Mouse (Mus musculus): ENCODE data around the gene Pgc.

The Pgc gene

DNA sequence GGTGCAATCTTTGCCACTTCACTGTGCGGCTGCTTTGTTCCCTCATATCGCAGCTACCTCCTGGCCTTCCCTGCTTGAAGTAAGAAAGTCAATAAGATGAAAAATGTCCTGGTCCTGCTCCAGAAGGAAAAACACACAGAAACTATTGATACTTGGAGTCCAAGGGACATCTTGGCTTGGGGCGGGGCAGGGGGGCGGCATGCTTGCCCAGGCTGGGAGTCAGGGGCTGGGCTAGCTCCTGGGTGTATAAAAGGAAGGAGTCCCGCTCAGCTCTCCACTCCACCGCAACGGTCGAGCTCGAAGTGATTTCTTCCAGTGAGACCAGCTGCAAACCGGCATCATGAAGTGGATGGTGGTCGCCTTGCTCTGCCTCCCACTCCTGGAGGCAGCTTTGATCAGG lies at the start of gene Pgc:
Pgc (plus strand) TSS at position 277 of the 400 bp plus-strand sequence.
- no peak for DNase-seq (ENCODE audit: low read depth in 2 of 2, low spot score in 2 of 2)

DNA sequence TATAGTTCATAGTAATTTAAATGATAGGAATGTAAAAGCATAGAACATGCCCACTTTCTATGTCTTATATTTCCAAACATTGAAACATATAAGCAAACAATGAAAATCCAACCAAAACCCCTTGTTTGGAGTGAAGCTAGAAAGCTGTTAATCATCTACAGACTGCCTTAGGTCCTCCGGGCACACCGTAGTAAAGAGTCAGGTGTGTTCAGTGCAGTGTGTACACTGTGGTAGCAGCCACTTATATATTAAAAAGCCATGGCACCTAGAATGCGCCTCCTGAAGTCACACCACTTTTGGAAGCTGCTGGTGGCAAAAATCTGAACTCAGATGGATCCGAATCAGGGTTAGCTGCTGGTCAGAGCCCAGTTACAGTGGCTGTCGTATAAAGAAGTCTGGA lies 48.4 kb upstream of the Pgc start:
- no peak for DNase-seq (ENCODE audit: low read depth in 2 of 2, low spot score in 2 of 2)

DNA sequence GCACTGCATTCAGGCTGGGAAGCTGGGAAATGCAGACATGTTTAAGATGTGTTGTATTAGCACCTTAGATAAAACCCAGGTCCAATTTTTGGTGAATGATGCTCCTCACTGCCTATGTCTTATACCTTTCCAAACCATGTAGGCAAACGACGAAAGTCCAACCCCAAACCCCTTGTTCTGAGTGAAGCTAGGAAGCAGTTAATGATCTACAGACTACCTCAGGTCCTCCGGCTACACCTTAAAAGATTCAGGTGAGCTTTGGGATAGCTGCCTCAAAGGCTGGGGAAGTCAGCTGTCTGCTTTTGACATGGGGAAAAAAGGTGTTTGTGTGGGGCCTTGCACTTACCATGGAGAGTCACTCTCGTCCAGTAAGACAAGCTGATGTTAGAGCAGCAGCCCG lies 47.9 kb upstream of the Pgc start:
- DNase-seq (ENCODE audit: low read depth in 2 of 2, low spot score in 2 of 2): no peak

DNA sequence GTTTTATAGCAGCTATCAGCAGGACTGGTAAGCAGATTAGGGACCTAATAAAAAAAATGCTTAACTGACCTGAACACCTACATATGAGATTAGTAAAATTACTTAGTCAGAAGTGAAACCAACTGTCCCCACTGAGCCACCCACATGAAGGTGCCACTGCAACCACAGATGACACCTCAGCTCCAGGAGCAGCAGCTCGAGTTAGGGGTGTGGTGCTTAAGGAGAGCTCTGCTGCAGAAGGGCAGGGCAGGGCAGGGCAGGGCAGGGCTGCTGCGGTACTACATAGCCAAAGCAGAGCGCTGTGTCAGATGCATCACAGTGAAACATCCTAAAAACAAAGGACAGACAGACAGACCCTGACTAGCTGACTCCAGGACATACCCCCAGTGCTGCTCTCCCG lies 43.8 kb upstream of the Pgc start:
- no peak for DNase-seq (ENCODE audit: low read depth in 2 of 2, low spot score in 2 of 2)

DNA sequence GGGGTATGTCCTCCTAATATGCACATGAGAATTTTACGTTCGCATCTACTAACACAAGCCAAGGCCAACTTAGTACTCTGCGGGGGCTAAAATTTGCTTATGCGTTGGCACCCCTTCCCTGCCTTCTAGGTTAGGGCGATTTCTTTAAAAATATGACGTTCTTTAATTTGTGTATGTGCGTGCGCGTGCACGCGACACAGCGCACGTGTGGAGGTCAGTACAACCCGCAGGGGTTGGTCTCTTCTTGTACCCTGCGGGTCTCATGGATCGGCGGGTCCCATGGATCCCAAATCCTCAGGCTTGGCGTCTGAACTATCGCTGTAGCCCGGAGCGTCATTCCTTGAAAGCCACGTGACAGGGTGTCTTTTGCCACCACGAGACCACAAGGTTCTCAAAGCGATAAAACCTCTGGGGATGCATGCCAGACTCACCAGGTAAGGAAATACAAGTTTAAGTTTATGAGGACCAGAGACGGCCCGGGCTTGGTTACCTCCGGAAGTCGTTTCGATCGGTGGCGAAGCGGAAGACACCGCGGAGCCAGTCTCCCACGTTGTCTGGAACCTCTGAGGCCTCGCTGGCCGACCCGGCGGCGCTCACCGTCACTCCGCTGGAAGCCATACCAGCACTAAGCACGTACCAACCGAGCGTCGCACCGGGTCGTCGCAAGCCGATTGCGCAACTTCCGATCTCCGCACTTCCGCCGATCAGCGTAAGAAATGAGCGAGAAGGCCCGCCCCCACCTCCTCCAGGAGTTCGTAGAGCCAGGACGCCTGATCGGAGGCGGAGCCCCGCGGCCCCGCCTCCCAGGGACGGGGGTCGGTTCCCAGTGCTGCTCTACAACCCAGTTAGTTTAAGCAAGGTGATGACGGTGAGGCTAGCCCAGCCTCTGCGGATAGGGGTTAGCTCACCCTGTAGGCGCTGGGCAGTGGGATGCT lies 39.0 kb upstream of the Pgc start:
- DNase-seq (ENCODE audit: low read depth in 2 of 2, low spot score in 2 of 2): peak; percentile 86 to 88

DNA sequence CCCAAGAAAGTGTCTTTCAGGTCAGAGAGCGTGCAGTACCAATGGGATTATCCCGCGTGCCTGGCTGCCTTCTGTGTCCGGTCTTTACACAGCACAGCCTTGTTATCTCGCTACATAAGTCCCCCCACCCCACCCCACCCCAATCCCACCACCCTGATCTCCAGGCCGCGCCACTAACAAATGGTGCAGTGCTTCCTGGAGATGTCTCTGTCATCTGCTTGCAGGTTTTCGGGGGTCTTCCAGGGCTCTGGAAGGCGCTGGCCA lies 38.4 kb upstream of the Pgc start, which contains the start of gene Tomm6:
Tomm6 (minus strand) TSS at position 43 of the 264 bp plus-strand sequence.
- DNase-seq (ENCODE audit: low read depth in 2 of 2, low spot score in 2 of 2): no peak

DNA sequence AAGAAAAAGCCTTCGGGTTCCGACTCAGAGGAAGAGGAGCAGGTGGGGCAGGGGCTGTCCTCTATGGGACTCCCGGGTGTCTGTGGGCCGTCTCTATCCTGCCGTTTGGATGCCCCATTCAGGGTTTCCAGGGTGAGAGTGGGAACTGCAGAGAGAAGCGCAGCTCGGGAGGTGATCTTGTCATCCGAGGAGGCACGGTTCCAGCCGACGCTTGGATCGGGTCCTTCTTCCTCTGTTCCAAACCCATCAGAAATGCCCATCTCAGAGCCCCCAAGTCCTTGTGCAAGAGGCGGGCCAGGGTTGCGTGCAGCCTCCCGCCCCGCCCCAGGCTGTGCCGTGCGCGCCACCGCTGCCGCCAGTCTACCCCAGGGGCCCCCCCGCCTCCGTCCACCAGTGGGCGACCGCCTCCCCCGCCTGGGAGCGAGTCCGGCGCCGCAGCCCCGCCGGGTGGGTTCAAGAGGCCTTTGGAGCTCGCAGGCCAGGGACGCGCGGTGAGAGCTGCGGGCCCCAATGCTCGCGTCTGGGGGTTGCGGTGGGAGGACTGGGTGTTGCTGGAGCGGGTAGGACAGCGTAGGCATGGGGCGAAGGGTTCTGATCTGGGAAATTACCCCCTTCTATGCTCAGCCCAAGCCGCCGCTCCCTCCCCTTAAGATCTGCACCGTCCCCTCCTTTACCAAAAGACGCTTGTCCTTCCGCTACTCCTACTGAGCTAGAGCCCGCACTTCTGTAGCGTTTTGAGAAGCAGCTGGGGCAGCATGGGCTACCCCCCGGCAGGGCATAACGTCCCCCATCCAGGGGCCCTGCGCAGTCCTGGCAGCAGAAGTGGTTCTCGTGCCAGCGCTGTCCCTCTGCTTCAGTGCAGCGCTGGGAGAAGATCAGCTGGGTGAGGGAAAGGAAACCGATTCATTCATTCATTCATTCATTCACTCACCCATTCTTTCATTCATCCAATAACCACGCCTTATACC lies 37.8 kb upstream of the Pgc start, which contains the start of gene Frs3:
Frs3 (plus strand) TSS at position 423 of the 968 bp plus-strand sequence.
- DNase-seq (ENCODE audit: low read depth in 2 of 2, low spot score in 2 of 2): peak; percentile 30 to 36

DNA sequence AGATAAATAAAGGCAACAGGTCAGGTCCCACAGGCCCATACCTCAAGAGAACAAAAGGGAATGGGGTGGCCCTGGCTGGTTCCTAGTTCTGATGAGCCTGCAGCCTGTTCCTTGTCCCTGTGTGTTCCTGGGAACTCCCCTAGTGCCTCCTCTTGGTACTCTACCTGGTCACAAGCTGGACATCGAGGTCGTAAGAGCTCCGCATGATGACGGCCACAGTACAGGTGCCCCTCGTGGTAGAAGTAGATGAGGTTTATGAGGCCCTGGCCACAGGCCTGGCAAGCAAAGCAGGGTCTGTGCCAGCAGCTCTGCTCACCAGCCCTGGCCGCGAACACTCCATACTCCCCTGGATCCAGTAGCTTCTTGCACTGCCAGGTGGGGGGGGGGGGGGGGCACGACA lies 36.7 kb upstream of the Pgc start:
- DNase-seq (ENCODE audit: low read depth in 2 of 2, low spot score in 2 of 2): no peak

DNA sequence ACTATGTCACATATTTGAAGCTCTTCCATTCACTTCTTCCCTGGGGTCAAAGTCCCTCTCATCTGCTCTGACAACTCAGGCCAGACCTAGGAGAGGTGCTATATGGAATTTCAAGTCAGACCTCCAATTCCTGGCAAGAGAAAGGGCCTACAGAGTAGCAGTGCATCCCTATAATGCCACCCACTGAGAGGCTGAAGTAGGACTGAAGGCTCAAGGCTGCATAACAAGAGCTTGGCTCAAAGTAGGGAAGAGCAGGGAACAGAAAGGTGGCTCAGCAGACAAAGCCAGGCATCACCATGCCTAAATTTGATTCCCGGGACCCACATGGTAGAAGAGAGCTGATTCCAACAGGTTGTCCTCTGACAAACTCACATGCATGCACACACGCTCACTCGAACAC lies 35.0 kb upstream of the Pgc start:
- DNase-seq (ENCODE audit: low read depth in 2 of 2, low spot score in 2 of 2): no peak

DNA sequence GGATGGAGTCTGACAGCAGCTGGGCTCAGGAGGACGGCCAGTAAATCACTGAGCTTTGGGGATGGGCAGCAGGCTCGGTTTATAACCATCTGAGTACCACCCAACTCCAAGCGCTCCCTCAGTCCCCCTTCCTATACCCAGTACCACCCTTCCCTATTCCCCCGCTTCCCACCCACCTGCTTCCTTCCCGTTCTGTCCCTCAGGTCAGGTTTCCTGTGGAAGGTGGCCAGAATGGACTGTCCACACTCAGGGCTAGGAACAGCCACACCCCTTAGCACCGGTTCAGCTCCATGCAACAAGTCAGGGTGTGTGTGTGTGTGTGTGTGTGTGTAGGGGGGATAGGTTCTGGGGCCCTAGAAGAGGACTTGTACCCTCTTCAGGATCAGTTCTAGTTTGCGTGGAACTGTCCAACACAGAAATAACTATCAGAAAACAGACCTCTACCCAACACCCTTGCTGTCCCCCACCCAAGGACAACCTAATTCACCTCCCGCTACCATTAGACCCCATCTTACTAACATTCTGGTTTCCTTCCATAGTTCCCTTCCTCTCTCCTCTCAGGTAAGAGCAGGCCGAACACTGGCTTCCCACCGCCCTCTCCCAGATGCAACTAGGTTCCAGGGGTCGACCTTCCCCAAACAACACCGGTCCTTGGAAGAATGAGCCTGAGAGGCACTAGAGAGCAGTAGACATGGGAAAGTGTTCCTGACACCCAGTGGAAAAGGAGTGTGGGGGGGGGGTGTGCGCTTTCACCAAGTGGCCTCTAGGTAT lies 32.8 kb upstream of the Pgc start:
- no peak for DNase-seq (ENCODE audit: low read depth in 2 of 2, low spot score in 2 of 2)

DNA sequence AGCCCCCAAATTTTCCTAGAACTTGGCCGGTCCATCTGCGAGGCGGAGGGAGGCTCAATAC lies 32.4 kb upstream of the Pgc start, which contains the start of gene Gm21981:
Gm21981 (minus strand) TSS at position 14 of the 61 bp plus-strand sequence.
- no peak for DNase-seq (ENCODE audit: low read depth in 2 of 2, low spot score in 2 of 2)

DNA sequence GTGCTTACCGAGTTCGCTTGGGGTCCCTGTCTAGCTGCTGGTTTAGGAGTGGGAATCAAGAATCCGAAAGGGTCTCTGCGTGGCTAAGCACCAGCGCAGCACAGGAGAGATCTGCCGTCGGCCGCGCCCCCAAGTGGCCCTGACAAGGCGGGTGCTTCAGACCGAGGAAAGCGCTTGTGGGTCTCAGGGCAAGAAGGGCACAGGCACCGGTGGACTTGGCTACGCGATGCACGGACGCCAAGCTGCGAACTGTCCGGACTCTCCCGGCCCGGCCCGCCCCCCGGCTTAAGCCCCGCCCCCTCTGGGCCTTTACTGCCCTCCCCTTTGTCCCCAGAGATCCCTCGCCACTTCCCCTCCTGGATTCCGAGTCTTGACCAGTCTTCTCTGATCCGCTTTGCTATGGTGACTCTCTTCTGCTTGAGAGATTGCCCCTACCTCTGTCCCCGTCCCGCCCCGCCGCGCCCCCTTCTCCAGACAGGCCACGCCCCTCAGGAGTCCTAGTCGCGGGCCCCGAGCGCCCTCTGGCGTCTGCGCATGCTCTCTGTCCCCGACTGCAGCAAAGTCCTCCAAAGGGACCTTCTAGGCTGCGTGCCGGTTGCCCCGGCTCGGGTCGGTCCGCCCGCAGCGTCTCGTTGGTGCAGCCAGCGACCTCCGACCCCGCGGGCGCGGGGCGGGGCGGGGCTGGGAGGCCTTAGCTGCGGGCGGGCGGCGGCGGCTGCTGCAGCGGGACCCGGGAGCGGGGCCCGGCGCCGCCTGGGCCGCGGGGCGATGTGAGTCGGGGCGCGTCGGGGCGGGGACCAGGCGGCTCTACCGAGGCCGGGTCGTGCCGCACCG lies 31.9 kb upstream of the Pgc start, which contains the start of gene Prickle4:
Prickle4 (minus strand) TSS at position 234 of the 834 bp plus-strand sequence.
- peak; percentile 94 for DNase-seq (ENCODE audit: low read depth in 2 of 2, low spot score in 2 of 2)

DNA sequence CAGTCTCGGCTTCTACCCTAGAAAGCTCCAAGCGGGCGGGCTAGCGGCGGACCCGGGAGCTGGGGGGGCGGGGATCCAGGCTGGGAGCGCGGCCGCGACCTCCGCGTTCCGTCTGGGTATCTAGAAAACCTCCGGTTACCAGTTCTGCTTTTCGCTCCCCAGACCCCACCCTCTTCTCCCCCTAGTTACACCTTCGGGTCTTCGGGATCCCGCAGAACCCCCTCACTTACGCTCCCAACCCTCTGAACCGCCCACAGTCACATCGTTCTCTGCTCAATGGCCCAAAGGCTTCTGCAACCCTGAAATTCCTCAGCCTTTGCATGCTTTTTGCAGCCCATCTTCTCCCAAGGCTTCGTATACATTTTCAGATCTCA lies 31.3 kb upstream of the Pgc start:
- DNase-seq (ENCODE audit: low read depth in 2 of 2, low spot score in 2 of 2): no peak

DNA sequence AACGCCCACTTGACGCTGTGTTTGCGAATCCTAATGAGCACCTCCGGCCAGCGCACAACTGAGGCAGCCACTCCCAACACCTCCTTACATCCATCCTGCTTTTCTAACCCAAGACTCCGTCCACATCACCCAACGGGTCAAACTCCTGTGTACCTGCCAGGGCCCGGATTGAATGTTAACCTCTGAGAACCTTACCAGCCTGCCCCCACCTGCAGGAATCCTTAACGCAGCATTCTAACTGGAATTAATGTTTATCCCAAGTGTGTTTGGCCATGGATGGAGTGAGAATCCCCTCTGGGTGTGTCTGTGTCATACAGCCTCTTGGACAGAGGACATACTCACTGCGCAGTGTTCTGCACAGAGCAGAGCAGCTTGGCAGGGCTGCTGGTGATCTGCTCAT lies 28.5 kb upstream of the Pgc start:
- DNase-seq (ENCODE audit: low read depth in 2 of 2, low spot score in 2 of 2): no peak

DNA sequence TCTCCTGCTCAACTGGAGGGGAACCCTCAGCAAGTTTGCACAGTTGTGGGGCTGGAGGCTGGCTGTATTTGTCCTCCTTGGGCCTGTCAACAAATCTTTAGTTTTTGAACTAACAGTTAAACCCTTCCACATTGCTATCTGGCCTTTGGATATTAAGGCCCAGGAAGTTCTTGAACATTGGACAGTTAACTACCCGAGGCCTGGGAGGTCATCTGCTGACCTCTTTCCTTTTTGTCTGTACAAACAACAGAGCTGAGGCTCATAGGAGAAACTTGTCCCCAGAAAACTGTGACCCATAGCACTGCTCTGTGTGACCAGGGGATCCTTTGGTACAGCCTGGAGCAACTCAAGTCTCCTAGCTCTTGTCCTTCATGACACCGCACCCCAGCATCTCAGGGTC lies 27.6 kb upstream of the Pgc start:
- DNase-seq (ENCODE audit: low read depth in 2 of 2, low spot score in 2 of 2): no peak

DNA sequence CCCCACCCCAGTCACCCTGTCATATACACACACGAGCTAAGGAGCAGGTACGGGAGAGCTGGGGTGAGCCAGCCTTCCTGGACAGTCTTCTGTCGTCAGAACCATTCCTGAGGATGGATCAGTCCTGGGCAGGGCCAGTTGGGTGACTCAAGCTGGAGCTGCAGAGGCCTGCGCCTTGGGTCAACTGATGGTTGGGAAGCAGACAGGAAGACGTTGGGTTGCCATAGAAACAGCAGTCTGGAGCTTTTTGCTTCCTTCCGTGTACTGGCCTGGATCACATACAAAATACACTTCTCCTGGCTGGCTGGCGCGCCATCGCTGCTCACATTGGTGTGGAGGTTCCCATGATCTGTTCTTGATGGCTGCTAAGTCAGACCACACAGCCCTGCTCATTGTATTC lies 24.8 kb upstream of the Pgc start:
- DNase-seq (ENCODE audit: low read depth in 2 of 2, low spot score in 2 of 2): no peak

DNA sequence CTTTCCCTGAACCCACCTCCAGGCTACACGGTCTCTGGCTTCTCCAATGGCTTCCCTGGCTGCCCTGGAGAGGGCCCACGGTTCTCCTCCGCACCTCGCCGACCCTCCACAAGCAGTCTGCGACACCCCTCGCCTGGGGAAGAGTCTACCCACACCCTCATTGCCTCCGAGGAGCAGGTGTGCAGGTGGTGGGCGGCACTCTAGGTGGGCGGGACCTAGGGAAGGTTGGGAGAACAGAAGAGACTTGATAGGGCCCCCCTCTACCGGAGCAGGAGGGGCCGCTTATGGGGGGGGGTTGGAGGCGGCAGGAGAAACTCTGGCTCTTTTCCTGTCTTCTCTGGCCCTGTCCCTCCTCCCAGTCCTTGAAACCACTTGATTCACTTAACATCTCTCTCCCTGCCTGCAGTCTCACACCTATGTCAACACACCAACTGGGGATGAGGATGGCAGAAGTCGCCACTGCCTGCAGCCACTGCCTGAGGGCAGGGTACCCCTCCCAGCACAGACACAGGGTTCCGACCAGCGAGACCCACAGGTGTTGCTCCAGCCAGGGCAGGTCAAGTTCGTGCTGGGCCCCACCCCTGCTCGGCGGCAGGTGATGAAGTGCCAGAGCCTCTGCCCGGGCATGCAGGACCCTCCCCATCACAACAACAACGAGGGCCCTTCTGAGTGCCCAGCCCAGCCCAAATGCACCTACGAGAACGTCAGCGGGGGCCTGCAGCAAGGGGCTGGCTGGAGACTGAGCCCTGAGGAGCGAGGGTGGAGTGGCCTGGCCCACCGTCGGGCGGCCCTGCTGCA lies 23.9 kb upstream of the Pgc start:
- DNase-seq (ENCODE audit: low read depth in 2 of 2, low spot score in 2 of 2): no peak

DNA sequence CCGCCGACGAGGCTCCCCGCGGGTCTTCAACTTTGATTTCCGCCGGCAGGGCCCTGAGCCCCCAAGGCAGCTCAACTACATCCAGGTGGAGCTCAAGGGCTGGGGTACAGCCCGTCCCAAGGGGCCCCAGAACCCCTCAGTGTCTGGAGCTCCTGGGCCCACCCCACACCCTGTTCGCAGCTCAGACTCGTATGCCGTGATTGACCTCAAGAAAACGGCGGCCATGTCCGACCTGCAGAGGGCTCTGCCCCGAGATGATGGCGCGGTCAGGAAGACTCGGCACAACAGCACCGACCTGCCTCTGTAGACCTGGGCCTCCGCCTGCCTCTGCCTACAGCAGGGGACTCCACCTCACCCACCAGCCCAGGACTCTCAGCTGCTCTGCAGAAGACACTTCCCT lies 23.1 kb upstream of the Pgc start:
- DNase-seq (ENCODE audit: low read depth in 2 of 2, low spot score in 2 of 2): no peak

DNA sequence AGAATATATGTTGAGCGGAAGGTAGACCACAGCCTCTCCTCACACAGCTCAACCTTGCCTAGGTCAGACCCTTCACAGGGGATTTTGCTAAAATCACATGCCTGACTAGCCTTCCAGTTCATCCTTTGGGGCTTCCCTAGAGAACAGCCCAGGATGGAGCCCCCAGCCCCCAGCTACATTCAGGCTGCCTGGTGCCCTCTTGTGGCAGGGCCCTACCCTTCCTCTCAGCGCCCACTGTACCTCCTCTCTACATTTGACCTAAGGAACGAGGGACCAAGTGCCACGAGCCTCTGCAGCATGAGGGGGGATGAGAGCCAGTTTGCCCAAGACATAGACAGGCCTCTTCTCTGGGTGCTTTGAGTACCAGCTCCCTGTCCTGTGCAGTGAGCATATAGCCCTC lies 21.9 kb upstream of the Pgc start:
- no peak for DNase-seq (ENCODE audit: low read depth in 2 of 2, low spot score in 2 of 2)

DNA sequence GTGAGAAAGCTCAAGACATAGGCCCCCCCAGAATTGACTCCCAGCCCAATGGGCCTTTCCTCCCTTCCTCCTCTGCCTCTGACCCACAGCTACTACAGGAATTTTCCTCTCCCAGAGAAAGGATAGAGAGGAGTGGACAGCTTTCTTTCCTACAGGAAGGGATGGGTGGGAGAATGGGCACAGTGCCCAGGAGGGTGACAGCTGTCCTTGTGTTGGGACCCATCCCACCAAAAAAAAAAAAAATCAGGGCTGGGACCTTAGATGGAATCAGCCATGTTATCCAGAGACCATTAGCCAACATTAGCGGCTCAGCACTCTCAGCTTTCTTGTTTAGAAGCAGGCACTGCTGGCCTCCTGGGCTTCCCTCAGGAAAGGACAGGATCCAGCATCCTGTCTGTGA lies 20.4 kb upstream of the Pgc start:
- no peak for DNase-seq (ENCODE audit: low read depth in 2 of 2, low spot score in 2 of 2)
